Mouse (Mus musculus) embryonic stem cell, embryonic (primary cell): ENCODE measurements around the gene Dcakd.

ENCODE experiments used
- CTCF ChIA-PET, 4 experiments: fragments of 300-600 bp in 2 of 4; fragments of 350-600 bp in 2 of 4; sonication (Branson Sonifier 250); formaldehyde crosslinking; loops; one replicate each; lab custom pipeline; 2022; ENCODE audit warnings: inconsistent platforms in 2 of 4; lab: Charles Lee
- POLR2A ChIA-PET, 4 experiments: fragments of 300-600 bp in 2 of 4; fragments of 350-600 bp in 2 of 4; sonication (Branson Sonifier 250); formaldehyde crosslinking; loops; one replicate each; lab custom pipeline; 2022; ENCODE audit warnings: antibody characterized with exemption in 4 of 4, inconsistent platforms in 1 of 4; lab: Charles Lee

Gene Dcakd

GRCm38 (mm10) chr11:103028176-103028891 lies at the start of gene Dcakd, which contains the start of gene Nmt1:
Dcakd (minus strand) TSS chr11:103028333.
Nmt1 (plus strand) TSS chr11:103028190.
- CTCF ChIA-PET: interaction anchor here in 3 of 4 experiments (0.6 to 1.4 kb wide), 11 partner anchors 9 to 374 kb away, joined by 3 to 9 read pairs (median 4); partner anchors contain the start of genes Acbd4 (in 1 of the 3) and Plcd3 (in 1 of the 3)
- POLR2A ChIA-PET: interaction anchor here (0.6 to 6.3 kb wide), 69 partner anchors 8 to 621 kb away, joined by 3 to 56 read pairs (median 5); partner anchors contain the start of genes Hexim1 (in 3 of the 4), Kif18b (in 3 of the 4), Ccdc103 (in 2 of the 4) and Eftud2 (in 2 of the 4)

DNA sequence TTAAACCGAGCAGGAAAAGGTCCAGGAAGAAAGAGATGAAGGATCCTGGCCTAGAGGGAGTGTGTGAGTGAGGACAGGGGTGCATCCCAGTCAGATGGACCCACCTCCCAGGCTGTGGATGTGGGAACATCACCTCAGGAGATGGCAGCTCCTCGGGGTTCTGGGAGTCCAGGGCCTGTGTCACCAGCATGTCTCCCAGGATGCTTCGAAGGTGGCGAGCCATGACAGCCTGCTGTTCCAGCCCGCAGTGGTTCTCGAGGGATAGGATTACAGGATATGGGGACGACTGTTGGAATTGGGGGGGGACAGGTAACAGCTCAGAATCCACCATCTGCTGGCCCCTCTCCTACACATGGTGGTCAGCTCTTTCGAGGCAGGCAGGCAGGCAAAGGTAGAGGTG lies 48.4 kb upstream of the Dcakd start:
- ChIA-PET CTCF (no interaction called here), POLR2A (interaction anchor here in 2 of 4 experiments (0.8 to 1.4 kb wide), 2 partner anchors 8 to 14 kb away, joined by 3 to 5 read pairs; no protein-coding TSS in a partner anchor)

DNA sequence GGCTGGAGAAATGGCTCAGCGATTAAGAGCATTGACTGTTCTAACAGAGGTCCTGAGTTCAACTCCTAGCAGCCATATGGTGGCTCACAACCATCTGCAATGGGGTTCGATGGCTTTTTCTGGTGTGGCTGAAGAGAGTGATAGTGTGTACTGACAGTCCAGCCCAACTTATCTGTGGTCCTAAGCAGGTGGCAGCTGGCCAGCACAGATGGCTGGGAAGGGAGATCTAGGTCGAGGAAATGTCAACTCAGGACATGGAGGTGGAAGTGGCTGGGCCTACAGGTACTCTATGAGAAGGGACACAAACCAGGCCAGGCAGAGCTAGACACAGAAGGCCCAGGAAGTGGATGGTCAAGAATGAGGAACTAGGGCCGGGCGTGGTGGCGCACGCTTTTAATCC lies 47.9 kb upstream of the Dcakd start:
- ChIA-PET CTCF (no interaction called here), POLR2A (interaction anchor here in 2 of 4 experiments (0.8 to 2.1 kb wide), 4 partner anchors 9 to 39 kb away, joined by 3 to 15 read pairs (median 4); partner anchors contain the start of gene Hexim1 (in 1 of the 2))

DNA sequence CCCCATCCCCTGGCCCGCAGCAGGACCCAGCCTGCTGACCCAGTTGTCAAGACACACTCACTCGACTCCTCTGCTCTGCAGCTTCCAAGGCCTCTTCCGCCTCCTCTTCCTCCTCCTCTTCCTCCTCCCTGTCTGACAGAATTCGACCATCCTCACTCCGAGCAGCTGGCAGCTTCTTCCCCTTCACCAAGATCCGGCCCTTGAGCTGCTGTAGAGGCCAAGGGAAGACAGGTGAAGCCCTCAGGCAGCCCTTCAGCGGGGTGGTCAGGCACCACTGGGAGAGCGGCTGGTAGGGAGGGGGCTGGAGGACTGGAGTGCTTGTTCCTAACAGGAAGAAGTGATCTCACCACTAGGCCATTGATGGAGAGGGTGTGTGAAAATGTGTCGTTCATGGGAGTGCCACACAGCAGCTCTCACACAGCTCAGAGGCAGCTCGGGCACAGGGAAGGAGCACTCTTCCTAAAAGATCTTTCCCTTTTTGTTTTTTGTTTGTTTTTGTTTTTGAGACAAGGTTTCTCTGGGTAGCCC lies 46.7 kb upstream of the Dcakd start:
- ChIA-PET POLR2A (interaction anchor here in 3 of 4 experiments (0.5 to 2.6 kb wide), 14 partner anchors 8 to 980 kb away, joined by 3 to 15 read pairs (median 4); partner anchors contain the start of genes Hexim1 (in 3 of the 3), Acbd4 (in 2 of the 3), Kif18b (in 1 of the 3) and Plcd3 (in 1 of the 3)), CTCF (interaction anchor here in 2 of 4 experiments (0.6 to 1.1 kb wide), 5 partner anchors 57 to 1027 kb away, joined by 3 to 6 read pairs (median 4); no protein-coding TSS in a partner anchor)

GRCm38 (mm10) chr11:103074121-103074650 lies 46.1 kb upstream of the Dcakd start:
- ChIA-PET CTCF (interaction anchor here in 1 of 4 experiments (1.1 kb wide), 1 partner anchor 348 kb away, joined by 3 read pairs; no protein-coding TSS in a partner anchor), POLR2A (interaction anchor here in 3 of 4 experiments (0.9 to 2.6 kb wide), 11 partner anchors 7 to 149 kb away, joined by 3 to 15 read pairs (median 5); partner anchors contain the start of genes Acbd4 (in 2 of the 3), Hexim1 (in 2 of the 3), Kif18b (in 1 of the 3) and Plcd3 (in 1 of the 3))

DNA sequence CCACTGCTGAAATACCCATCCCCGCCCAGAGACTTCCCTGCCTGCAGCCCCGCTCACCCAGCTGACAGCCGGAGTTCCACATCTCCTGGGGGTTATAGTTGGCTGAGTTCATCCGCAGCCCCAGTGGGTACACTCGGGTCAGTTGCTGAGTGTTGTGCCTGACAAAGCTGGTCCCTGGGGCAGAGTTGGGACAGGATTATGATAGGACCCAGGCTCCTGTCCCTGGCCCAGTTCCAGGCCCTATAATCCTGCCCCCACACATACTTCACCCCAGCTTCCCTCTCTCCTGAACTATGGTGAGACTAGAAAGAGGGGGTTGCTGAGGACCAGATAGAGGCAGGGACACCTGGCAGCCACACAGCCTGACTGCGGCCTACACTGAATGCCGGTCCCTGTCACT lies 45.5 kb upstream of the Dcakd start:
- CTCF ChIA-PET: no interaction called here
- POLR2A ChIA-PET: interaction anchor here in 3 of 4 experiments (1.2 to 2.6 kb wide), 5 partner anchors 11 to 148 kb away, joined by 3 to 8 read pairs (median 5); partner anchors contain the start of genes Acbd4 (in 1 of the 3), Hexim1 (in 1 of the 3), Kif18b (in 1 of the 3) and Plcd3 (in 1 of the 3)

DNA sequence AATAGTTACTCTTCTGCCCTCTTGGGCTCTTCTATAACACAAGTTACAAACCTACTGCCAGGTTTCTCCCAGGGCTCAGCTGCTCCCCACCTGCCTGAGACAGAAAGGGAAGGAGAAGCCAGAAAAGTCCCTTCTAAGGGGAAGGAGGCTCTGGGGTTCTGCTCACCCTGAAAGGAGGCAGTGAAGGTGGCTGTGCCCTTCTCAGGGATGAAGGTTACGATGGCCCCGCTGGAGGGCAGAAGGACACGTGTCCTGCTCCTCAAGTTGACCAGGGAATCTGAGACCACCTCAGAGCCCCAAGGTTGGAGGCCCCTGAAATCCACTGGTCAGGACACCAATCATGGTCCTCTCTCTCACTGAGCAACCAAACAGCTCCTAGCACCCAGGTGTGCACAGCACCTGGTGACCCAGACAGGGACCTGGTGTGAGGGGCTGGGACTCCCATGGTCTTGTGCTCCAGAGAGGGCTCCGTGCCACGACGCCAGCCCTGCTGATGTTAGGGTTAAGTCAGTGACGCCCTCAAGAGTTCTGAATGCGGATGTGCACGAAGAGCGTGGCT lies 42.3 kb upstream of the Dcakd start:
- ChIA-PET CTCF (no interaction called here), POLR2A (interaction anchor here in 2 of 4 experiments (1.1 to 4.3 kb wide), 7 partner anchors 9 to 34 kb away, joined by 3 to 24 read pairs (median 4); partner anchors contain the start of genes Acbd4 (in 1 of the 2) and Plcd3 (in 1 of the 2))

GRCm38 (mm10) chr11:103069731-103070130 lies 41.6 kb upstream of the Dcakd start:
- CTCF ChIA-PET: interaction anchor here in 2 of 4 experiments (1.5 to 1.9 kb wide), 3 partner anchors 15 to 33 kb away, joined by 5 to 6 read pairs (median 5); no protein-coding TSS in a partner anchor
- POLR2A ChIA-PET: interaction anchor here in 2 of 4 experiments (0.6 to 4.3 kb wide), 10 partner anchors 7 to 195 kb away, joined by 3 to 31 read pairs (median 8); partner anchors contain the start of gene Hexim1 (in 1 of the 2)

GRCm38 (mm10) chr11:103068884-103069283 lies 40.8 kb upstream of the Dcakd start:
- POLR2A ChIA-PET: interaction anchor here (0.6 to 4.3 kb wide), 27 partner anchors 8 to 341 kb away, joined by 3 to 31 read pairs (median 5); partner anchors contain the start of genes Hexim1 (in 3 of the 4) and Hexim2 (in 2 of the 4)

GRCm38 (mm10) chr11:103068272-103068671 lies 40.1 kb upstream of the Dcakd start:
- CTCF ChIA-PET: interaction anchor here (0.5 to 1.9 kb wide), 14 partner anchors 9 to 263 kb away, joined by 3 to 6 read pairs (median 4); no protein-coding TSS in a partner anchor
- POLR2A ChIA-PET: interaction anchor here (0.6 to 4.3 kb wide), 35 partner anchors 9 to 736 kb away, joined by 3 to 31 read pairs (median 4); partner anchors contain the start of genes Hexim1 (in 3 of the 4), Dcakd (in 2 of the 4), Hexim2 (in 2 of the 4) and Nmt1 (in 2 of the 4)

More at GRCm38 (mm10) chr11:103068884-103069283, 40.8 kb upstream of the Dcakd start:
- CTCF ChIA-PET: interaction anchor here (0.5 to 1.9 kb wide), 9 partner anchors 11 to 827 kb away, joined by 3 to 6 read pairs (median 4); no protein-coding TSS in a partner anchor

GRCm38 (mm10) chr11:103067457-103068001 lies 39.4 kb upstream of the Dcakd start:
- CTCF ChIA-PET: interaction anchor here (0.6 to 1.9 kb wide), 12 partner anchors 8 to 264 kb away, joined by 3 to 6 read pairs (median 3); no protein-coding TSS in a partner anchor
- POLR2A ChIA-PET: interaction anchor here (0.6 to 4.3 kb wide), 31 partner anchors 8 to 735 kb away, joined by 3 to 31 read pairs (median 5); partner anchors contain the start of genes Hexim1 (in 3 of the 4), Dcakd (in 2 of the 4), Nmt1 (in 2 of the 4) and Acbd4 (in 1 of the 4)

DNA sequence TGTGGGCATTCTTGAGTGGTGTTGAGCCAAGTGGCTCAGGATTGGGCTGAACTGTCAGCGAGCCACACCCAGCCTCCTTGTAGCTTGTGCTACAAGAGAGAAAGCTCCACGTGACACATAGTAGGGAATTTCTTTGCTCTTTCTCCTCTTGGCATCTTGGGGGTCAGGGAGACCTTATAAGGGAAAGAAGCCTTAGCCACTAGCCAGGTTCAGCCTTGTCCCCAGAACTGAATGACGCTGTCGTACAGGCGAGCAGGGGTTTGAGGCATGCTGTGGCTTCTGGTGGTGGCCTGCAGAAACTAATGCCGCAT lies 38.9 kb upstream of the Dcakd start:
- ChIA-PET POLR2A (interaction anchor here in 3 of 4 experiments (0.6 to 4.3 kb wide), 22 partner anchors 8 to 246 kb away, joined by 3 to 31 read pairs (median 6); partner anchors contain the start of genes Hexim1 (in 3 of the 3), Acbd4 (in 1 of the 3), Dcakd (in 1 of the 3) and Hexim2 (in 1 of the 3)), CTCF (interaction anchor here in 3 of 4 experiments (0.5 to 1.6 kb wide), 6 partner anchors 8 to 74 kb away, joined by 3 to 5 read pairs (median 4); no protein-coding TSS in a partner anchor)

- ChIA-PET POLR2A (interaction anchor here in 3 of 4 experiments (0.6 to 4.3 kb wide), 19 partner anchors 8 to 753 kb away, joined by 3 to 31 read pairs (median 5); partner anchors contain the start of genes Hexim1 (in 2 of the 3), Acbd4 (in 1 of the 3), Hexim2 (in 1 of the 3) and Plcd3 (in 1 of the 3)), CTCF (interaction anchor here in 3 of 4 experiments (0.5 to 1.5 kb wide), 5 partner anchors 12 to 75 kb away, joined by 3 to 5 read pairs (median 4); no protein-coding TSS in a partner anchor)
Observed at GRCm38 (mm10) chr11:103066191-103067050, 38.3 kb upstream of the Dcakd start.

GRCm38 (mm10) chr11:103058499-103059085 lies 30.5 kb upstream of the Dcakd start:
- ChIA-PET CTCF (interaction anchor here in 2 of 4 experiments (0.6 to 1.2 kb wide), 6 partner anchors 9 to 100 kb away, joined by 3 to 4 read pairs (median 4); no protein-coding TSS in a partner anchor), POLR2A (interaction anchor here in 2 of 4 experiments (0.6 to 5.3 kb wide), 15 partner anchors 9 to 827 kb away, joined by 3 to 24 read pairs (median 4); partner anchors contain the start of genes Dcakd (in 1 of the 2), Hexim1 (in 1 of the 2) and Kif18b (in 1 of the 2))
